Mouse (Mus musculus) left cerebral cortex, adult 18-20 months (tissue): ENCODE data around the gene Il6ra. TPM values are rescaled to one million over a fixed set of nuclear protein-coding genes. Genes with fewer than 3 reads are reported as not detected.

ENCODE experiments used
- DNase-seq, 2 experiments: peaks; one replicate each; pipeline ENCODE4 v3.0.0; 2021 to 2022; ENCODE audit warnings: low spot score in 2 of 2, mixed read lengths in 1 of 2
- long read RNA-seq, 2 experiments: library from polyadenylated mRNA; stranded (forward); transcript quantifications; one replicate each; pipeline ENCODE4 v2.0.0; 2021
- total RNA-seq, 2 experiments: library from RNA; stranded (reverse); gene quantifications; 2 replicates each; pipeline ENCODE4 v1.2.3; 2021

Gene Il6ra
- total RNA-seq: 1 to 10 TPM; 3.4 to 3.9 TPM
- long read RNA-seq, experiment 1, partial matches to known transcripts: 1 of 2 reads
- long read RNA-seq, experiment 1, other reads (novel, unspliced or antisense): 1 of 2 reads
- long read RNA-seq, experiment 2: 0 reads

GRCm38 (mm10) chr3:89912543-89913391 lies at the start of gene Il6ra:
Il6ra (minus strand) TSS chr3:89913196.
- DNase-seq: peak; percentile 72

- DNase-seq: peak in 1 of 2 experiments; percentile 24
Observed at GRCm38 (mm10) chr3:89962059-89962750, 49.2 kb upstream of the Il6ra start.

GRCm38 (mm10) chr3:89961436-89961835 lies 48.4 kb upstream of the Il6ra start:
- DNase-seq: no peak

- DNase-seq: peak; percentile 95 to 98
Observed at GRCm38 (mm10) chr3:89960469-89960868, 47.5 kb upstream of the Il6ra start.

- DNase-seq: peak; percentile 42 to 57
Observed at GRCm38 (mm10) chr3:89959435-89959834, 46.4 kb upstream of the Il6ra start.

- no peak for DNase-seq
Observed at GRCm38 (mm10) chr3:89957880-89958279, 44.9 kb upstream of the Il6ra start.

- no peak for DNase-seq
Observed at GRCm38 (mm10) chr3:89956177-89956971, 43.4 kb upstream of the Il6ra start.

GRCm38 (mm10) chr3:89953420-89953819 lies 40.4 kb upstream of the Il6ra start:
- peak; percentile 75 to 80 for DNase-seq

- DNase-seq: peak; percentile 80 to 85
Observed at GRCm38 (mm10) chr3:89948655-89949054, 35.7 kb upstream of the Il6ra start.

- DNase-seq: no peak
Observed at GRCm38 (mm10) chr3:89948021-89948420, 35.0 kb upstream of the Il6ra start.

- DNase-seq: no peak
Observed at GRCm38 (mm10) chr3:89945026-89945425, 32.0 kb upstream of the Il6ra start.

- DNase-seq: no peak
Observed at GRCm38 (mm10) chr3:89942894-89943293, 29.9 kb upstream of the Il6ra start.

GRCm38 (mm10) chr3:89936495-89936894 lies 23.5 kb upstream of the Il6ra start:
- DNase-seq: no peak

- DNase-seq: no peak
Observed at GRCm38 (mm10) chr3:89932925-89933324, 19.9 kb upstream of the Il6ra start.

- DNase-seq: no peak
Observed at GRCm38 (mm10) chr3:89928956-89929355, 16.0 kb upstream of the Il6ra start.

- no peak for DNase-seq
Observed at GRCm38 (mm10) chr3:89926440-89926839, 13.4 kb upstream of the Il6ra start.

- DNase-seq: no peak
Observed at GRCm38 (mm10) chr3:89920711-89921110, 7.7 kb upstream of the Il6ra start.

GRCm38 (mm10) chr3:89917408-89917807 lies 4.4 kb upstream of the Il6ra start:
- DNase-seq: no peak

GRCm38 (mm10) chr3:89916622-89917021 lies 3.6 kb upstream of the Il6ra start:
- no peak for DNase-seq

GRCm38 (mm10) chr3:89914700-89915099 lies 1.7 kb upstream of the Il6ra start:
- DNase-seq: no peak

GRCm38 (mm10) chr3:89912108-89912542 lies 871 bp downstream of the Il6ra start:
- DNase-seq: no peak
